Mouse (Mus musculus) spleen, adult 2 months (tissue): ENCODE data around the gene Parp6.

ENCODE experiments used
- CTCF ChIP-seq: fragments of 200-500 bp; IDR thresholded peaks from 2 replicates; pipeline ENCODE4 v1.5.1; 2011; ENCODE audit warnings: mild to moderate bottlenecking, inconsistent platforms; ENCODE audit not compliant: insufficient read depth, insufficient read length, insufficient replicate concordance; ENCODE audit errors: extremely low read depth
- POLR2A ChIP-seq: fragments of 200-500 bp; IDR thresholded peaks from 2 replicates; pipeline ENCODE4 v1.6.1; 2011; ENCODE audit warnings: low read depth, low read length, inconsistent platforms

DNA sequence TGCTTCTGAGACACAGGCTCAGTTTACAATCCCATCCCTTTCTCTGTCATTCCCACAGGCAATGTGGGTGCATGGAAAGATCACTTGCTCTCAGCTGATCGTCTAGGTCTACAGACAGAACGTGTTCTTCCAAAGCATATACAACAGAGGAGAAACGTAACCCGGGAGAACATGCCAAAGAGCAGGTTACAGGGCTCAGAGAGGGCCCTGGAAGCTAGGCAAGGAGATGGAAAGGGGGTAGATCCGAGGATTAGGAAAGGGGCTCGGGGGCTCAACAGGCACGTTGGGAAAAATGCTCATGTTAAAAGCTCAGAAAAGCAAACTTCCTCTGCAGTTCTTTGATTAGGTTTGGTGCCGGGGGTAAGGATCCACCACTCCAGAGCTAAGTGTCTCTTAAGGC, 15.4 kb upstream of the Parp6 start:
- no peak for TF ChIP-seq POLR2A
- no peak for TF ChIP-seq CTCF
